ENCODE assay signal across 21 mouse cellular contexts in the genomic region with DNA sequence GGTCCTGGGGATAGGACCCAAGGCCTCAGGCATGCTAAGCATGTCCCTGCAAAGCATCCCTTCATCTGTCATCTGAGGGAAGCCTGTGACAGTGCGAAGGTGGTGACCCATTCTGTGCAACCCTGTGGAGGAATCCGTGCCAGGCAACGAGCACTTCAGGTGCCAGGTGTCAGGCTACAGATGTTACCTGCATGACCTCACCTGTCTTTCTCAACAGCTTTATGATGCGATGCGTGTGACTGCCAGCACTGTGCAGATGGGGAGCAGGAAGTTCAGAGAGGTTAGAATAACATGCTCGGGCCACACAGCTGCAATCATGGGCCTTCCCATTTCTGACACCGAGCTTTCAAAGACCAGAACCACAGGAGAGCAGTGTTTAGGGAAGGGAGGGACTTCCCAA. TPM values are rescaled to one million over a fixed set of nuclear protein-coding genes. Genes with fewer than 3 reads are reported as not detected.
DNase-seq lines count a peak whose midpoint lies in the region; ATAC-seq and TF ChIP-seq lines count a peak whose summit lies in the region.
"Had no signal": no experiment of that assay in that cellular context is flagged by ENCODE, and none has a peak within 500 bp of the region (broad histone marks: within the 10 kb centered on the region; RNA-seq: fewer than 3 reads in every experiment).

No protein-coding gene starts in this region.

- H3K4me2 ChIP-seq in intestine, postnatal 0 days (replicated peaks; ENCODE audit: low read depth) = no peak overlapping the region
- H3K4me2 ChIP-seq in intestine, embryonic 16.5 days (ENCODE audit: low read depth, low read length) = no peak overlapping the region

- no peak overlapping the region for H3K27ac ChIP-seq in intestine, postnatal 0 days (ENCODE audit: low read depth, low read length)
- H3K27ac ChIP-seq in intestine, embryonic 16.5 days (ENCODE audit: low read length) = no peak overlapping the region

- peaks cover 2% of the 10 kb centered on the region; the same call in 1 of the 2 replicates for H3K36me3 ChIP-seq in intestine, postnatal 0 days (ENCODE audit: control insufficient read depth, insufficient read depth)
- no peaks in the 10 kb centered on the region for H3K36me3 ChIP-seq in intestine, embryonic 16.5 days (ENCODE audit: control insufficient read depth, insufficient read depth, low read length)

- no peak overlapping the region for H3K4me3 ChIP-seq in intestine, postnatal 0 days (ENCODE audit: low read depth, low read length)
- H3K4me3 ChIP-seq in intestine, embryonic 16.5 days (ENCODE audit: low read length) = no peak overlapping the region

- DNase-seq in fat pad, adult 2 months (ENCODE audit: extremely low read depth, low read depth, low spot score) = peak; percentile 80
- peak; percentile 85 for DNase-seq in gonadal fat pad, adult 2 months (ENCODE audit: low read depth)
- no peak for DNase-seq in thymus, postnatal 14 days
- DNase-seq: adrenal gland, adult 2 months; adrenal gland, adult 8-10 months; adrenal gland, postnatal 10 days; adrenal gland, postnatal 14 days; adrenal gland, postnatal 25 days; adrenal gland, postnatal 36 days; B cell, adult 2 months; cerebellum, adult 11 months; cerebellum, adult 11-12 months; cerebellum, adult 18-20 months had no signal

- 60% methylated on average over 7 of the region's 7 CpGs for WGBS in intestine, postnatal 0 days
- WGBS in intestine, embryonic 16.5 days = 77% methylated on average over 7 of the region's 7 CpGs

- H3K9ac ChIP-seq in intestine, postnatal 0 days (ENCODE audit: low read depth, low read length) = no peak overlapping the region
- H3K9ac ChIP-seq in intestine, embryonic 16.5 days (ENCODE audit: low read depth, low read length) = no peak overlapping the region

- no peaks in the 10 kb centered on the region for H3K9me3 ChIP-seq in intestine, postnatal 0 days (ENCODE audit: control insufficient read depth)
- no peaks in the 10 kb centered on the region for H3K9me3 ChIP-seq in intestine, embryonic 16.5 days (ENCODE audit: control insufficient read depth, low read length)
- H3K9me3 ChIP-seq: G1E had no signal

- H3K27me3 ChIP-seq in intestine, postnatal 0 days (replicated peaks; ENCODE audit: control insufficient read depth, insufficient read depth, low read length) = no peaks in the 10 kb centered on the region
- H3K27me3 ChIP-seq in intestine, embryonic 16.5 days (replicated peaks; ENCODE audit: control insufficient read depth, insufficient read depth, low read length) = no peaks in the 10 kb centered on the region
- H3K27me3 ChIP-seq: Patski had no signal

- TF ChIP-seq CTCF in intestine, postnatal 0 days (IDR thresholded peaks at IDR 0.05; ENCODE audit: low read depth) = no peak

- no peaks in the 10 kb centered on the region for H3K4me1 ChIP-seq in intestine, postnatal 0 days (replicated peaks; ENCODE audit: control insufficient read depth, insufficient read depth, low read length)
- H3K4me1 ChIP-seq in intestine, embryonic 16.5 days (ENCODE audit: control insufficient read depth, insufficient read depth, low read length) = peaks cover under 1% of the 10 kb centered on the region; the same call in 1 of the 2 replicates

- ATAC-seq in intestine, postnatal 0 days = 0 out of 2 replicates have a peak, but pooled peaks have one; percentile 22
- no peak for ATAC-seq in intestine, embryonic 16.5 days
- no peak for ATAC-seq in erythroid progenitor cell, adult 5-6 weeks (replicated peaks; ENCODE audit: low FRiP score, poor library complexity, severe bottlenecking)
- ATAC-seq: activated CD4-positive, CD25-positive, alpha-beta regulatory T cell, adult 4 months; CD4-positive, CD25-positive, alpha-beta regulatory T cell, adult 4 months; Patski had no signal

RNA-seq across cellular contexts. Expression of gene Shpk, which starts 5.9 kb away (rescaled TPM):
- polyA plus RNA-seq in intestine, postnatal 0 days (2015; fragmentation: Nextera tagmentation; extraction: Ambion mirVana) = 21.3 and 26.3 TPM in 2 replicates
- 11.9 and 19.2 TPM in 2 replicates for polyA plus RNA-seq in intestine, embryonic 16.5 days (2015; fragmentation: Nextera tagmentation; extraction: Ambion mirVana)
- 11.5 and 11.8 TPM in 2 replicates for polyA plus RNA-seq in gonadal fat pad, adult 2 months (2012; rRNA removed)
- total RNA-seq in erythroid progenitor cell, adult 5-6 weeks (2015; ENCODE audit: low replicate concordance) = 2.9 TPM in 1 of 2 replicates, not detected in the other
- 0.39 TPM in 1 of 2 replicates, not detected in the other for total RNA-seq in erythroid progenitor cell, adult 5-6 weeks (2017; ENCODE audit: low replicate concordance)

RNA-seq across cellular contexts. Expression of gene Ctns, which starts 6.4 kb away (rescaled TPM):
- 46.8 and 53.2 TPM in 2 replicates for polyA plus RNA-seq in intestine, postnatal 0 days (2015; fragmentation: Nextera tagmentation; extraction: Ambion mirVana)
- polyA plus RNA-seq in intestine, embryonic 16.5 days (2015; fragmentation: Nextera tagmentation; extraction: Ambion mirVana) = 36.0 and 40.9 TPM in 2 replicates
- polyA plus RNA-seq in gonadal fat pad, adult 2 months (2012; rRNA removed) = 21.1 and 21.7 TPM in 2 replicates
- total RNA-seq in erythroid progenitor cell, adult 5-6 weeks (2015; ENCODE audit: low replicate concordance) = 5.9 and 11.9 TPM in 2 replicates
- 7.7 and 15.1 TPM in 2 replicates for total RNA-seq in erythroid progenitor cell, adult 5-6 weeks (2017; ENCODE audit: low replicate concordance)

RNA-seq across cellular contexts. Expression of gene Tax1bp3, which starts 28.3 kb away (rescaled TPM):
- polyA plus RNA-seq in intestine, postnatal 0 days (2015; fragmentation: Nextera tagmentation; extraction: Ambion mirVana) = 215 and 217 TPM in 2 replicates
- 231 and 236 TPM in 2 replicates for polyA plus RNA-seq in intestine, embryonic 16.5 days (2015; fragmentation: Nextera tagmentation; extraction: Ambion mirVana)
- 75.6 and 105 TPM in 2 replicates for polyA plus RNA-seq in gonadal fat pad, adult 2 months (2012; rRNA removed)
- 2.1 and 9.4 TPM in 2 replicates for total RNA-seq in erythroid progenitor cell, adult 5-6 weeks (2015; ENCODE audit: low replicate concordance)
- 3.3 and 6.9 TPM in 2 replicates for total RNA-seq in erythroid progenitor cell, adult 5-6 weeks (2017; ENCODE audit: low replicate concordance)

RNA-seq across cellular contexts. Expression of gene Emc6, which starts 28.4 kb away (rescaled TPM):
- polyA plus RNA-seq in intestine, postnatal 0 days (2015; fragmentation: Nextera tagmentation; extraction: Ambion mirVana) = 114 and 120 TPM in 2 replicates
- polyA plus RNA-seq in intestine, embryonic 16.5 days (2015; fragmentation: Nextera tagmentation; extraction: Ambion mirVana) = 116 and 121 TPM in 2 replicates
- polyA plus RNA-seq in gonadal fat pad, adult 2 months (2012; rRNA removed) = 45.7 and 63.7 TPM in 2 replicates
- 16.9 and 27.2 TPM in 2 replicates for total RNA-seq in erythroid progenitor cell, adult 5-6 weeks (2015; ENCODE audit: low replicate concordance)
- 8.0 and 31.8 TPM in 2 replicates for total RNA-seq in erythroid progenitor cell, adult 5-6 weeks (2017; ENCODE audit: low replicate concordance)

RNA-seq across cellular contexts. Expression of gene Trpv1, which starts 28.9 kb away (rescaled TPM):
- polyA plus RNA-seq in intestine, postnatal 0 days (2015; fragmentation: Nextera tagmentation; extraction: Ambion mirVana) = 0.13 and 0.24 TPM in 2 replicates
- 0.12 TPM in 2 replicates for polyA plus RNA-seq in intestine, embryonic 16.5 days (2015; fragmentation: Nextera tagmentation; extraction: Ambion mirVana)
- polyA plus RNA-seq in gonadal fat pad, adult 2 months (2012; rRNA removed) = 3.6 and 4.5 TPM in 2 replicates
- not detected in 2 replicates for total RNA-seq in erythroid progenitor cell, adult 5-6 weeks (2015; ENCODE audit: low replicate concordance)
- not detected in 2 replicates for total RNA-seq in erythroid progenitor cell, adult 5-6 weeks (2017; ENCODE audit: low replicate concordance)
- total RNA-seq: adrenal gland, postnatal 14 days; G1E; MEL had no signal
- polyA plus RNA-seq: activated CD4-positive, CD25-positive, alpha-beta regulatory T cell, adult 4 months; CD4-positive, CD25-positive, alpha-beta regulatory T cell, adult 4 months; G1E; Patski had no signal
